Mouse (Mus musculus) fibroblast of lung, adult 2 months (primary cell): ENCODE measurements around the gene Oas2.
"Not testable (repeated sequence)": the region's sequence is repeated elsewhere in the genome, so short reads cannot be mapped to it uniquely, and the experiment has no call there.

Experiments
- DNase-seq: peaks from one replicate; pipeline ENCODE4 v3.0.0-alpha.2; 2011; ENCODE audit warnings: low read depth

Oas2 gene

DNA sequence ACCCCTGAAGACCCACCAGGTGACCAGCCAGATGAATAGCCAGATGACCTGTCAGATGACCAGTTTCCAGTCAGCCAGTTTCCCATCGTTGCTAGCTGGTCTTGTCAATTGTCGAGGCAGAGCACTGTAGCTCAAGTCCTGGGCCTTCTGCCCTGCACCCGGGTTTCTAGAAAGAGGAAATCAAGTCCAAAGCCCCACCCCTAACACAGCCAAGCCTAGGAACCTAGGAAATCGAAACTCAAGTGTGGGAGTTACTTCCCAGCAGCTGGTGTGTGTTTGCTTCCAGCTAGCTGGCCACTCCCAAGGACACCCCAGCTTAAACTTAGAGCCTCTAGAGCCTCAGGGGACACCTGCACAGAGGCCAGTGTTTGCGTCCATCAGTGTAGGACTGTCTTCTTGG is at the start of gene Oas2:
Gene Oas2 (minus strand): TSS at position 166 of the 400 bp plus-strand sequence.
- DNase-seq: no peak

DNA sequence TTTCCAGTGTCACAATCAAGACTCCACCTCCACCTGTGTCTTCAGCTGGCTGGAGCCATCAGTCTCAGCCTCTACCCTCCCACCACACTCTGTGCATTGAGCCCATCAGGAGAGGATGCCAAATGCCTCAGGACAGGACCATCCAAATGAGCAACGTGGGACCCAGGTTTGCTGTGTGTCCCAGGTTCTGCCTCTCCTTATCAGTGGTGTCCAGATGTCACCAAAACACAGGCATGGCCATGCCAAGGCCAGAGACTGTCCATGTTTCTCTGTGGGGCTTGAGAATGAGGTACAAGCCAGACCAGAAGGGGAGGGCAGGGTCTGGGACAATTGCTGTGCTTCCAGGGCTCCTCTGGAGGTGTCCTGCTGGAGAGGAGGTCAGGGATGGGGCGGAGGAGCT is 49.3 kb upstream of the Oas2 start:
- DNase-seq: not testable (repeated sequence)

DNA sequence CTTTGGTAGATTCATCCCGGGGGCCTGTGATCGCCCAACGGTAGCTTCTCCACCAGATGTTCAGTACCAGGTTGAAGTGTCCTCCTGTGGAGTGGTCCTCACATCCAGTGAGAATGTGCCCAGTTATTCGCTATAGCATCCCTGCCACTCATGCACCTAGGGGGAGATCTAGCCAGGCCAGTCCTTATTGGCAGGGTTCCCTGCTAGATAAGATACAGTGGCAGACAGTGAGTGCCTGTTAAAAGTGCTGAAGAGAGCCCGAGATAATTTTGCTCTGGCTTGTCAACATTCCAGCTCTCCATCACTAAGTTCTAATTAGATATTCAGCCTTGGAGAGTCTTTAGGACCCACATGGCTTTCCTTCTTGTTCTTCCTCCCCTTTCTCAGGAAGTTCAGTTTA is 48.5 kb upstream of the Oas2 start:
- DNase-seq: not testable (repeated sequence)

GRCm38 (mm10) chr5:120795480-120796034 is 45.9 kb upstream of the Oas2 start, which contains the start of gene Oas1e:
Gene Oas1e (minus strand): TSS chr5:120795530.
- DNase-seq: not testable (repeated sequence)

DNA sequence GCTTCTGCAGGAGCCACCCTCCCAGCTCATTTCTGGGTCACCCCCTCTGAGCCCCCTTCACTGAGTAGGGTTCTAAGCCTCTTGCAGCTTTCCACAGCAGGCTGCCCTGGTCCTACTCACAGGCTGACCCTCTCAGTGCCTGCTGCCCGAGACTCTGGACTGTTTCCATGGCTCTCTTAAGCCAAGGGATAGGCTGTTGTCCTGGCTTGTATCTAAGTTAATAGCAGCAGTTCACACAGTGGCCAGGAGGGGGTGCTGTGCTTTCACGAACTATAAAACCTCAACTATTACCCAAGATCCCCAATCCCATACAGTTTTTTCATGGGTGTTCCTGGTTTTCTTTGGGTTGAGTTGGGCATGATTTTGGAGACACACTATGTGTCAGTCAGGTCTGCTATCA is 43.4 kb upstream of the Oas2 start:
- DNase-seq: no peak

- DNase-seq: no peak
Measured at GRCm38 (mm10) chr5:120787042-120787441, 37.4 kb upstream of the Oas2 start.

DNA sequence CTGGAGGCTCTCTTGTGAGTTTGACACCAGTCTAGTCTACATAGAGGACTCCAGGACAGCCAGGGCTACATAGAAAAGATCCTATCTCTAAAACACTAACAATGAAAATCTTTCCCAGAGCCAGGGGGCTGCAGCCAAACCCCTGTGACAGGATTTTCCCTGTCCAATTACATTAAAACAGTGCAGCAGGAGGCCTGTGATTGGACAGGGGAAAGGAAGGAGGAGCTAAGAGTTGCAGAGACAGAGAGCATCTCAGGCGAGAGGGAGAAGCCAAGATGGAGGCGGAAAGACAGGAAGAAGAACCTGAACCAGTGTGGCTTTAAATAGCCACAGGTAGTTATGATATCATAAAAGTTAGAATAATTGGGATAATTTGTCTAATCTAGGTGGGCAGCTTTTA is 32.8 kb upstream of the Oas2 start:
- no peak for DNase-seq

- no peak for DNase-seq
Measured at GRCm38 (mm10) chr5:120781646-120782045, 32.0 kb upstream of the Oas2 start.

DNA sequence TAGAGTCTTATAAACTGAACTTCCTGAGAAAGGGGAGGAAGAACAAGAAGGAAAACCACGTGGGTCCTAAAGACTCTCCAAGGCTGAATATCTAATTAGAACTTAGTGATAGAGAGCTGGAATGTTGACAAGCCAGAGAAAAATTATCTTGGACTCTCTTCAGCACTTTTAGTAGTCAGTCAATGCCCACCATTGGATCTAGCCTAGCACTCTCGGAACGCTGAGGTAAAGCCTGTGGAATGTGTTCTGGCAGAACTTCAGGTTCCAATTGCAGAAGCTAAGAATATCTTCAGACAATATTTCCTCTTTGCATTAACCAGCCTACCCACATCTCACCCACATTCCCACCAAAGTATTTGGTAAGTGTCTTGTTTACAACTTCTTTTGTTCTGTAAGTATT is 30.3 kb upstream of the Oas2 start:
- DNase-seq: no peak

- no peak for DNase-seq
Measured at GRCm38 (mm10) chr5:120778941-120779340, 29.3 kb upstream of the Oas2 start.

GRCm38 (mm10) chr5:120777478-120777877 is 27.8 kb upstream of the Oas2 start, which contains the start of gene Oas3:
Gene Oas3 (minus strand): TSS chr5:120777661.
- no peak for DNase-seq

DNA sequence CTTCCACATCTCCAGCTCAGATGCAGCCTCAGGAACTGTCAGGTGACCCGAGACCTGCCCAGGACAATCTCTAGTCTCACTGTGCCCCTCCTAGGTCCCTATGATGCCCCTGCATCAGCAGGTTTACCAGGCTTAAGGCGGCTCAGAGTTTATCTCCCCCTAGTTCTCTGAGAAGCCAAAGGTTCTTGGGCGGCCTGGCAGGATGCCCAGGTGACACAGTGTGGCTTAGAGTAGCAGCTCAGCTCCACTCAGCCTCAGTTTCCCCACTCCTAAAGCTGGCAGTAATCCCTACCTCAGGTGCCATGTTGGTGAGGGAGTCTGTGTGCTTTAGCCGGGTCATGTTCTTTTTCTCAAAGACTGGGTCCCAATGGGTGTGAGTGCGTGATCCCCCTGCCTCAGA is 27.1 kb upstream of the Oas2 start:
- DNase-seq: no peak

DNA sequence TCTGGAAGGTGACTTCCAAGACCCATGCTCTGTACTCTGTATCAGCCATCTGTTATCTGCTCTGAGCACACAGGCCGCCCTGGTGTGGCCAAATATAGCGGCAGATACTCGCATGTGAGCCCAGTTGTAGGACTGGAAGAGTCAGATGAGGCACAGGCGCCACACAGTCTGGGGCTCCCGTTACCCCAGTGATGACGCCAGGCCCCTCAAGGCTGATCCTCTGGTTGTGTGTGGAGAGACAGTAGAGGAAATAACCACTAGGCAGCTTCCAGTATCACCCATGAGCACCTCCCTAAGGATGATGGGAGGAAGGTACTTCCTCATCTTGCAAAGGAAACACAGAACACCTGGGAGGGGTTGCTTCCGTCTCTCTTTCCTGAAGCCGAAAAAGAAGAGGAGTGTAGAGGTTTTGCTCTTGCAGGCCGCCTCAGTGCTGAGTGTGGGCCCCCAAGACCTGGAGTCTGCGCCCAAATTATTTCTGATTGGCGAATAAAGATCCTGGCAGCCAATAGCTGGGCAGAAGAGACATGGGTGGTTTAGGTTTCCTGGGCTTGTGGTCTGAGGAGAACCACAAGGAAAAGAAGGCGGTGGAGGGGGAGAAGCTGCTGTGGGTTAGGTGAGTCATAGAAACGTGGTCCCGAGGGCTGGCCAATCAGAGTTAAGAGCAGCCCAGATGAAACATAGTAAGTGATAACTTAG is 25.8 kb upstream of the Oas2 start:
- DNase-seq: no peak

DNA sequence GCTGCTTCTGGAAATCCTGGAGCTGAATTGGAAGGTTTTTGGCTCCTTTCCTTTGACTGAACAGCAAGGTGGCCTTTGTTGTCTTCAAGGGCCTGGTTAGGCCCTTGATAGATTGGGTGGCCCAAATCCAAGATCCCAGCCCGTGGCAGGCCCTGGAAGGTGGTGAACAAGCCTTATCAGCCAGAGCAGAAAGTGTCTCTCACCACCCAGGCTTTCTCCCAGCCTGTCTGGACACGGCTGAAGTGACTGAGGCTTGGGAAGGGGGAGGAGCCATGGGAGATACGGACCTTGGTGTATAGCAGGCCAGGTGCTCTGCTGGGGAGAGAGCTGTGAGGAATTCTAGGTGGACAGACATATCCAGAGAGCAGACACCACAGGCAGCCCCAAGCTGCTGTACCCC is 19.7 kb upstream of the Oas2 start:
- DNase-seq: no peak

GRCm38 (mm10) chr5:120765010-120765409 is 15.4 kb upstream of the Oas2 start:
- no peak for DNase-seq

DNA sequence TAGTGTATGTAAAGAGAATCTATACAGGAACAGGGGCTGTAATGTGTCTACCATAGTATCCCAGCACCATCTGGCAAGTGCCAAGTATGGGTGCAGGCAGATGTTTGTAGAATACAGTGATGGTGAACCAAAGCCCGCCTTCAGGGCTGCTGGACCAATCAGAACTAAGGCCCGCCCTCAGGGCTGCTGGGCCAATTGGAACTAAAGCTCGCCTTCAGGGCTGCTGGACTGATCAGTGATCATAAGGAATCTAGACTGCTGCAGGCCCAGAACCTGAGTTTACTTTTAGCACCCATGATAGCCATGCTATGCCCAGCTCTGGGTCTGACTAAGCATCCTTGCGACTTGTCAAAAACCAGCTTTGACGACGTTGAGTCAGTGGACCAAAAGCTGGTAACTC is 12.2 kb upstream of the Oas2 start:
- DNase-seq: no peak

GRCm38 (mm10) chr5:120754215-120754614 is 4.6 kb upstream of the Oas2 start:
- no peak for DNase-seq

DNA sequence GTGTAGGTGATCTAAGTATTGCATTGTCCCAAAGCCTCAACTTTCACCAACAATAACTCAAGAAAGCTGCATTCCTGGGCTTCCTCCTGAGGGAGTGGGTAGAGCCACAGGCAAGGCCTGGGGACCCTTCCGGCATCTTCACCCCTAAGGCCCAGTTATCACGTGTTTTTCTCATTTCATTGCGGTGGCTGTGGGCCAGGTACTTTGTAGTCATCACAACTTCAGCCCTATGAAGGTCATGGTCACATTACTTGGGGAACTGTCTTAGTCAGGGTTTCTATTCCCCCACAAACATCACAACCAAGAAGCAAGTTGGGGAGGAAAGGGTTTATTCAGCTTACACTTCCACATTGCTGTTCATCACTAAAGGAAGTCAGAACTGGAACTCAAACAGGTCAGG is 3.1 kb upstream of the Oas2 start:
- DNase-seq: no peak

- no peak for DNase-seq
Measured at GRCm38 (mm10) chr5:120751206-120751605, 1.6 kb upstream of the Oas2 start.

DNA sequence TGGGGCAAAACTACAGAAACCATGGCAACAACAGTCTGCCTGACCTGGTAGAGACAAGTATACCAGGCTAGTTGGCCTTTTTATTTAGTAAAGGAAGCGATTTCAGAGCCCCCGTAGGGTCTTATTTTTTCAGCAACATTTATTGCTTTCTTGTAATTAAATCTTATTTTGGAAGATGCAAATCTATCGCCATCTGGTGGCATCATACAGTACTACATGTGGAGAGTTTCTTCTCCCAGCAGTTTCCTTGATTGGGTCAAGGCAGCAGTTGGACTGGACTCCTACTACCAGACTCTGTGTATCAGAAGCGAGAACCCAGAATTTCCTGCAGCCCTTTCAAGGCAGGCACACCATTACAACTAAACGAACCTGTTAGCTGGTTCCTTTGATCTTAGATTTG is 3.2 kb downstream of the Oas2 start:
- peak; percentile 28 for DNase-seq

DNA sequence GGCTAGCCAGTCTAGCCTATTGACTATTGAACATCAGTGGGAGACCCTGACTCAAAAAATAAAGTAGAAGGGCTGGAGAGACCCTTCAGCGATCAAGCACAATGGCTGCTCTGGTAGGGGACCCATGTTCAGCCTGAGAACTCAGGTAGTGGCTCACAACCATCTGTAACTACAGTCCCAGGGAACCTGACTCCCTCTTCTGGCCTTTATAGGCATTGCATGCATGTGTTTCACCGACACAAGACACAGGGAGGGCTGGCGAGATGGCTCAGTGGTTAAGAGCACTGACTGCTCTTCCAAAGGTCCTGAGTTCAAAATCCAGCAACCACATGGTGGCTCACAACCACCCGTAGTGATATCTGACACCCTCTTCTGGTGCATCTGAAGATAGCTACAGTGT is 7.5 kb downstream of the Oas2 start:
- no peak for DNase-seq

- DNase-seq: no peak
Measured at GRCm38 (mm10) chr5:120734380-120734990, 15.2 kb downstream of the Oas2 start.

DNA sequence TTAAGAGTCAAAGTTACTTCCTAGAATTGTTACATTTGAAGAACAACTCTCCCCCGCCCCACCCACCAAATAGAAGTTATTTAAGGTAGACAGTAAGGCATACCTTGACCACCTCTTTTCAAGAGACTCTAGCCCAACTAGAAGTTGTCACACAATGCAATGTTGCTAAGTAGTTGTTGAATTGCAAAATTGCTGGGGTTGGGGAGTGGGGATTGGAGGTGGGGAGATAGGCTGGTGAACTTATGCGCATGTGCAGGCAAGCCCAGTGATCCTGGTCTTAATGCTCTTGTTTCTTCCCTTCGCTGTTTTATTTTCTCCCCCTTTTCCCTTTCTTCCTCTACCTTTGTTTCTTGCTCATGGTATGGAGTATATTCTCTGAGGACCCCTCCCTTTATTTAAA is 16.0 kb downstream of the Oas2 start:
- no peak for DNase-seq

GRCm38 (mm10) chr5:120732740-120733139 is 16.9 kb downstream of the Oas2 start:
- DNase-seq: no peak
